20 mouse cellular contexts compared by ENCODE assay signal in genomic region chr3:147991738-147992137, GRCm38 (mm10).
DNase-seq lines count a peak whose midpoint lies in the region; ATAC-seq and TF ChIP-seq lines count a peak whose summit lies in the region.
"Had no signal": no experiment of that assay in that cellular context is flagged by ENCODE, and none has a peak within 500 bp of the region (broad histone marks: within the 10 kb centered on the region; RNA-seq: fewer than 3 reads in every experiment).

No protein-coding gene starts in this region.

- TF ChIP-seq EP300 in heart, adult 2 months (IDR thresholded peaks at IDR 0.05; ENCODE audit: insufficient read depth, low read depth, low read length): no peak

- H3K9ac ChIP-seq in heart, adult 2 months (ENCODE audit: low read depth, low read length): no peak overlapping the region
- H3K9ac ChIP-seq in kidney, embryonic 15.5 days: no peak overlapping the region
- H3K9ac ChIP-seq in embryonic facial prominence, embryonic 14.5 days (ENCODE audit: low read depth, low read length): no peak overlapping the region
- H3K9ac ChIP-seq in limb, embryonic 13.5 days: no peak overlapping the region
- H3K9ac ChIP-seq: heart, embryonic 13.5 days; hindbrain, embryonic 15.5 days had no signal

- peak; percentile 81 for DNase-seq in heart, adult 11 months
- DNase-seq in heart, adult 2 months: no peak
- DNase-seq in kidney, postnatal 36 days: no peak
- peak; percentile 52 for DNase-seq in embryonic facial prominence, embryonic 14.5 days (ENCODE audit: low spot score)
- no peak for DNase-seq in adrenal gland, postnatal 25 days
- DNase-seq in adrenal gland, adult 8-10 months: no peak
- DNase-seq: adrenal gland, postnatal 36 days; cerebellum, adult 11-12 months; cerebellum, adult 9-10 months; cerebellum, postnatal 25 days; gastrocnemius, postnatal 14 days; heart, postnatal 36 days had no signal

- H3K79me2 ChIP-seq in heart, adult 2 months (replicated peaks; ENCODE audit: control insufficient read depth, insufficient read depth, low read length): no peaks in the 10 kb centered on the region

- H3K4me3 ChIP-seq in heart, adult 2 months: no peak overlapping the region
- no peak overlapping the region for H3K4me3 ChIP-seq in kidney, embryonic 15.5 days (replicated peaks)
- no peak overlapping the region for H3K4me3 ChIP-seq in embryonic facial prominence, embryonic 14.5 days (ENCODE audit: low read depth, low read length)
- no peak overlapping the region for H3K4me3 ChIP-seq in limb, embryonic 13.5 days

- no peak for TF ChIP-seq POLR2A in heart, adult 2 months (IDR thresholded peaks at IDR 0.05; ENCODE audit: insufficient read depth, low read depth, low read length)

- no peaks in the 10 kb centered on the region for H3K36me3 ChIP-seq in heart, adult 2 months (ENCODE audit: control insufficient read depth, insufficient read depth, low read length)
- no peaks in the 10 kb centered on the region for H3K36me3 ChIP-seq in kidney, embryonic 15.5 days
- no peaks in the 10 kb centered on the region for H3K36me3 ChIP-seq in embryonic facial prominence, embryonic 14.5 days (ENCODE audit: control insufficient read depth, insufficient read depth, low read length)
- H3K36me3 ChIP-seq in limb, embryonic 13.5 days: no peaks in the 10 kb centered on the region
- H3K36me3 ChIP-seq: forebrain, embryonic 15.5 days; heart, embryonic 13.5 days; hindbrain, embryonic 15.5 days had no signal

- no peak for TF ChIP-seq CTCF in heart, adult 2 months (IDR thresholded peaks at IDR 0.05)

- H3K27ac ChIP-seq in heart, adult 2 months: no peak overlapping the region
- H3K27ac ChIP-seq in kidney, embryonic 15.5 days: no peak overlapping the region
- no peak overlapping the region for H3K27ac ChIP-seq in embryonic facial prominence, embryonic 14.5 days (replicated peaks; ENCODE audit: low read depth, low read length)
- H3K27ac ChIP-seq in limb, embryonic 13.5 days: no peak overlapping the region
- H3K27ac ChIP-seq: forebrain, embryonic 15.5 days; heart, embryonic 13.5 days; hindbrain, embryonic 15.5 days had no signal

- ATAC-seq in kidney, embryonic 15.5 days (replicated peaks; ENCODE audit: low FRiP score): peak; percentile 33; the same call in 1 of the 2 replicates
- ATAC-seq in embryonic facial prominence, embryonic 14.5 days (ENCODE audit: low read depth): no peak
- no peak for ATAC-seq in limb, embryonic 13.5 days (ENCODE audit: low FRiP score, low read depth)
- ATAC-seq: activated CD4-positive, CD25-positive, alpha-beta regulatory T cell, adult 4 months; forebrain, embryonic 15.5 days; Patski had no signal

- H3K4me1 ChIP-seq in heart, adult 2 months (ENCODE audit: control insufficient read depth, insufficient read depth, low read length): no peaks in the 10 kb centered on the region
- H3K4me1 ChIP-seq in kidney, embryonic 15.5 days: peaks cover 9% of the 10 kb centered on the region
- 0 out of 2 replicates have a peak, but pooled peaks cover 3% of the 10 kb centered on the region for H3K4me1 ChIP-seq in embryonic facial prominence, embryonic 14.5 days (ENCODE audit: control insufficient read depth, insufficient read depth, low read length)
- peaks cover 22% of the 10 kb centered on the region for H3K4me1 ChIP-seq in limb, embryonic 13.5 days

- no peaks in the 10 kb centered on the region for H3K27me3 ChIP-seq in heart, adult 2 months (ENCODE audit: control insufficient read depth, insufficient read depth, low read length)
- no peaks in the 10 kb centered on the region for H3K27me3 ChIP-seq in kidney, embryonic 15.5 days
- H3K27me3 ChIP-seq in embryonic facial prominence, embryonic 14.5 days (replicated peaks; ENCODE audit: control insufficient read depth, insufficient read depth, low read length): no peaks in the 10 kb centered on the region
- H3K27me3 ChIP-seq in limb, embryonic 13.5 days: no peaks in the 10 kb centered on the region
- H3K27me3 ChIP-seq: CH12.LX; forebrain, embryonic 15.5 days; heart, embryonic 13.5 days; hindbrain, embryonic 15.5 days had no signal

- 84% methylated on average over 9 of the region's 9 CpGs for WGBS in heart, adult 2 months
- WGBS in kidney, embryonic 15.5 days: 42% methylated on average over 9 of the region's 9 CpGs
- 31% methylated on average over 9 of the region's 9 CpGs for WGBS in embryonic facial prominence, embryonic 14.5 days
- WGBS in limb, embryonic 13.5 days: 42% methylated on average over 9 of the region's 9 CpGs

- intact Hi-C loops in heart, adult 2 months (cut with DNase I): no loop called here

- peak overlapping the region; percentile 23; the same call in 1 of the 2 replicates for H3K4me2 ChIP-seq in kidney, embryonic 15.5 days
- H3K4me2 ChIP-seq in embryonic facial prominence, embryonic 14.5 days (ENCODE audit: low read depth, low read length): peak overlapping the region; percentile 32
- H3K4me2 ChIP-seq in limb, embryonic 13.5 days (replicated peaks): peak overlapping the region; percentile 44

- H3K9me3 ChIP-seq in kidney, embryonic 15.5 days (replicated peaks): no peaks in the 10 kb centered on the region
- no peaks in the 10 kb centered on the region for H3K9me3 ChIP-seq in embryonic facial prominence, embryonic 14.5 days (ENCODE audit: control insufficient read depth, low read length)
- H3K9me3 ChIP-seq in limb, embryonic 13.5 days: no peaks in the 10 kb centered on the region
- H3K9me3 ChIP-seq: forebrain, embryonic 15.5 days; heart, embryonic 13.5 days; hindbrain, embryonic 15.5 days had no signal

Comparison
In these comparisons a context has a peak if more than half of its experiments do, and no peak if none do; other contexts are left out.
1. DNase-seq: peak in heart, adult 11 months (single experiment) and embryonic facial prominence, embryonic 14.5 days (single experiment); none in heart, adult 2 months (0 of 2), kidney, postnatal 36 days (0 of 2), adrenal gland, postnatal 25 days (single experiment) and adrenal gland, adult 8-10 months (single experiment).
2. Peak in every context shown above with its lines, with median percentiles within 50 percentile points of each other: H3K4me2 ChIP-seq.